Mouse (Mus musculus) forebrain, embryonic 12.5 days (tissue): ENCODE measurements around the gene Gm2974. TPM values are rescaled to one million over a fixed set of nuclear protein-coding genes. Genes with fewer than 3 reads are reported as not detected.
"Not testable (repeated sequence)": the region's sequence is repeated elsewhere in the genome, so short reads cannot be mapped to it uniquely, and the experiment has no call there.

Experiments
- ATAC-seq: fragments of 200-750 bp; cut with Nextera tagmentation; 2 replicates; pipeline ENCODE4 v1.8.0; 2017; ENCODE audit warnings: moderate TSS enrichment; ENCODE audit not compliant: low FRiP score
- H3K27ac ChIP-seq: fragments of 300-500 bp; sonication (generic); 2 replicates; pipeline ENCODE4 v1.5.1; 2016; ENCODE audit warnings: mild to moderate bottlenecking
- H3K27me3 ChIP-seq: fragments of 300-500 bp; sonication (generic); 2 replicates; pipeline ENCODE4 v1.6.1; 2016; ENCODE audit warnings: mild to moderate bottlenecking
- H3K36me3 ChIP-seq: fragments of 300-500 bp; sonication (generic); replicated peaks from 2 replicates; pipeline ENCODE4 v1.6.1; 2016; ENCODE audit warnings: mild to moderate bottlenecking
- H3K4me1 ChIP-seq: fragments of 300-500 bp; sonication (generic); 2 replicates; pipeline ENCODE4 v1.6.1; 2016
- H3K4me2 ChIP-seq: fragments of 300-500 bp; sonication (generic); 2 replicates; pipeline ENCODE4 v1.6.1; 2016; ENCODE audit warnings: mild to moderate bottlenecking, moderate library complexity
- H3K4me3 ChIP-seq: fragments of 300-500 bp; sonication (generic); replicated peaks from 2 replicates; pipeline ENCODE4 v1.5.1; 2016; ENCODE audit warnings: mild to moderate bottlenecking
- H3K9ac ChIP-seq: fragments of 300-500 bp; sonication (generic); 2 replicates; pipeline ENCODE4 v1.6.1; 2016; ENCODE audit warnings: mild to moderate bottlenecking
- H3K9me3 ChIP-seq: fragments of 300-500 bp; sonication (generic); 2 replicates; pipeline ENCODE4 v1.6.1; 2016
- WGBS: fragments of 180-500 bp; shearing (Covaris S2); methylation state at CpG from one replicate; pipeline ENCODE4 v1.1.7; 2016; 5-methylcytosine and 5-hydroxymethylcytosine counted together
- polyA plus RNA-seq: library from polyadenylated mRNA; unstranded; fragments of >200 nt; fragmentation: Nextera tagmentation; extraction: Ambion mirVana; gene quantifications from 2 replicates; pipeline ENCODE4 v1.2.1, GENCODE M21; 2016

Gm2974 gene
- polyA plus RNA-seq = 1.8 and 2.1 TPM in 2 replicates

GRCm38 (mm10) chr14:4182491-4183210, at the start of gene Gm2974:
TSS of gene Gm2974 (plus strand) at chr14:4182576.
- H3K9me3 ChIP-seq, H3K27me3 ChIP-seq, ATAC-seq, H3K36me3 ChIP-seq, H3K4me1 ChIP-seq, H3K27ac ChIP-seq: not testable (repeated sequence)
- H3K4me3 ChIP-seq = peak within 1 kb of the TSS; percentile 43
- H3K4me2 ChIP-seq = peak within 1 kb of the TSS; percentile 67
- WGBS = 11% methylated on average over 34 of the region's 59 CpGs
- H3K9ac ChIP-seq = peak within 1 kb of the TSS; percentile 49

GRCm38 (mm10) chr14:4141646-4142045, 40.7 kb upstream of the Gm2974 start:
- ATAC-seq, H3K9me3 ChIP-seq, H3K27ac ChIP-seq, H3K4me3 ChIP-seq, H3K9ac ChIP-seq, H3K36me3 ChIP-seq, H3K4me1 ChIP-seq, H3K4me2 ChIP-seq, H3K27me3 ChIP-seq: not testable (repeated sequence)
- 97% methylated on average over 4 of the region's 4 CpGs for WGBS

GRCm38 (mm10) chr14:4164730-4165129, 17.6 kb upstream of the Gm2974 start, which contains the start of gene Gm3127:
TSS of gene Gm3127 (plus strand) at chr14:4165030.
- not testable (repeated sequence) for H3K9ac ChIP-seq, H3K36me3 ChIP-seq, H3K27ac ChIP-seq, H3K27me3 ChIP-seq, H3K4me3 ChIP-seq, H3K4me2 ChIP-seq, H3K9me3 ChIP-seq, H3K4me1 ChIP-seq, ATAC-seq
- WGBS = 67% methylated on average over 1 of the region's 2 CpGs

- H3K36me3 ChIP-seq, ATAC-seq, H3K4me1 ChIP-seq, H3K27me3 ChIP-seq, H3K27ac ChIP-seq, H3K9me3 ChIP-seq: not testable (repeated sequence)
- H3K4me2 ChIP-seq = peak overlapping the region; percentile 67
- WGBS = 11% methylated on average over 13 of the region's 14 CpGs
- peak overlapping the region; percentile 49 for H3K9ac ChIP-seq
- peak overlapping the region; percentile 43 for H3K4me3 ChIP-seq
These were observed 346 bp upstream of the Gm2974 start for GRCm38 (mm10) chr14:4182030-4182429.

- H3K9me3 ChIP-seq, H3K4me3 ChIP-seq, H3K9ac ChIP-seq, H3K36me3 ChIP-seq, H3K27me3 ChIP-seq, H3K4me2 ChIP-seq, H3K27ac ChIP-seq, H3K4me1 ChIP-seq, ATAC-seq: not testable (repeated sequence)
- WGBS = 46% methylated on average over 7 of the region's 10 CpGs
These were observed 999 bp downstream of the Gm2974 start for GRCm38 (mm10) chr14:4183375-4183774.

- H3K27me3 ChIP-seq, H3K4me2 ChIP-seq, H3K27ac ChIP-seq, ATAC-seq, H3K9ac ChIP-seq, H3K4me1 ChIP-seq, H3K4me3 ChIP-seq, H3K36me3 ChIP-seq, H3K9me3 ChIP-seq: not testable (repeated sequence)
- no CpG with 5 or more reads among the region's 2 CpGs for WGBS
These were observed 67.0 kb downstream of the Gm2974 start, which contains the start of gene Gm3138 for GRCm38 (mm10) chr14:4249331-4249730. TSS of gene Gm3138 (plus strand) at chr14:4249631.

Other genes starting within 250 kb of the Gm2974 start
- gene Gm3095, start 219.0 kb upstream of the Gm2974 start, polyA plus RNA-seq = not detected in 2 replicates
- not detected in 2 replicates for gene Gm3099, start 184.2 kb upstream of the Gm2974 start, polyA plus RNA-seq
- 0.89 and 1.6 TPM in 2 replicates for gene Gm5796, start 158.6 kb upstream of the Gm2974 start, polyA plus RNA-seq
- gene Gm3115, start 98.5 kb upstream of the Gm2974 start, polyA plus RNA-seq = not detected in 2 replicates
- gene Gm8108, start 72.0 kb upstream of the Gm2974 start, polyA plus RNA-seq = 1.00 and 1.1 TPM in 2 replicates
- not detected in 2 replicates for gene Gm3127, start 17.5 kb upstream of the Gm2974 start, polyA plus RNA-seq
- not detected in 2 replicates for gene Gm3138, start 67.1 kb downstream of the Gm2974 start, polyA plus RNA-seq
- gene Gm3149, start 134.7 kb downstream of the Gm2974 start, polyA plus RNA-seq = not detected in 2 replicates
- gene 2610042L04Rik, start 152.2 kb downstream of the Gm2974 start, polyA plus RNA-seq = 2.0 and 2.3 TPM in 2 replicates
- not detected in 2 replicates for gene Gm3159, start 214.9 kb downstream of the Gm2974 start, polyA plus RNA-seq
- 1.8 and 2.7 TPM in 2 replicates for gene Gm3164, start 232.9 kb downstream of the Gm2974 start, polyA plus RNA-seq
- gene Gm3173, start 248.4 kb downstream of the Gm2974 start, polyA plus RNA-seq = 0.65 TPM in 1 of 2 replicates, not detected in the other